Mouse (Mus musculus): Measurements from ENCODE around the gene Ern2.

- TF ChIP-seq CTCF (IDR thresholded peaks at IDR 0.05; ENCODE audit: borderline replicate concordance, insufficient read depth, low read length): no peak
- no peak for TF ChIP-seq POLR2A (IDR thresholded peaks at IDR 0.05; ENCODE audit: low read depth, low read length)
Observed at GRCm38 (mm10) chr7:122229916-122230315, 43.9 kb upstream of the Ern2 start.
